Mouse (Mus musculus): ENCODE data around the gene Flvcr1. TPM values are rescaled to one million over a fixed set of nuclear protein-coding genes. Genes with fewer than 3 reads are reported as not detected.

Flvcr1 gene
- polyA plus RNA-seq, 1 experiment from 2014 or later: 3.5 TPM

DNA sequence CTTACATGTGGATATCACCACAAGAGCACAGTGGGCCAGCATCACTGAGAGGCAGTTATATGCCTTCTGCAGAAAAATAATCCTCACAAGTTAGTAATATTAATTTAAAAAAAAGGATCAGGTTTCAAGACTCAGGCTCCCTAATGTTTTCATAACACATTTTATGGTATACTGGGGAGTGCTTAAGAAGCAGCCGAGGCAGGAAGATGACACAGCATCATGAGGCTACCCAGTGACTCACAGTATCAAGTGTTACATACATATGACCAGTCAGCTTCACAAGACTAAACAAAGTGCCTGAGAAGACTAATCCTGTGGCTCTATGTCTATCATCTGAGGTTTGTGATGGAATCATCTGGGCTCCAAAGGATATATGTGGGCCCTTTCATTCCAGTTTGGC lies 27.9 kb downstream of the Flvcr1 start:
- Histone ChIP-seq H3K36me3 (ENCODE audit: control insufficient read depth, insufficient read depth, low read length) (no peaks in the 10 kb centered on the region; the same call in 1 of the 2 replicates), H3K27me3 (ENCODE audit: control insufficient read depth, insufficient read depth, low read length) (no peaks in the 10 kb centered on the region), H3K4me1 (ENCODE audit: control insufficient read depth in 2 of 2, insufficient read depth in 2 of 2, low read length in 2 of 2) (peaks cover 4 to 6% of the 10 kb centered on the region in 2 experiments; a peak in 2 of 4 replicates), H3K4me3 (ENCODE audit: control insufficient read depth in 1 of 2, insufficient read depth in 1 of 2, low read depth in 1 of 2, low read length in 2 of 2) (no peak overlapping the region), H3K27ac (replicated peaks in 1 of 2; ENCODE audit: control insufficient read depth in 1 of 2, insufficient read depth in 1 of 2, low read depth in 2 of 2, low read length in 2 of 2) (no peak overlapping the region), H3K9ac (ENCODE audit: low read length) (no peak overlapping the region), H3K4me2 (ENCODE audit: low read length) (no peak overlapping the region), H3K9me3 (ENCODE audit: control insufficient read depth, low read length) (peaks cover 5% of the 10 kb centered on the region)
- ATAC-seq (ENCODE audit: insufficient number of reproducible peaks, insufficient read depth, low FRiP score, low read depth): no peak
- WGBS: 84% methylated on average over 1 of the region's 1 CpGs

GRCm38 (mm10) chr1:190996346-190996877 lies 29.5 kb downstream of the Flvcr1 start:
- ATAC-seq (ENCODE audit: insufficient number of reproducible peaks, insufficient read depth, low FRiP score, low read depth): no peak
- H3K4me2 ChIP-seq (ENCODE audit: low read length): no peak overlapping the region
- no peak overlapping the region for H3K9ac ChIP-seq (ENCODE audit: low read length)
- peaks cover 4 to 6% of the 10 kb centered on the region in 2 experiments; a peak in 2 of 4 replicates for H3K4me1 ChIP-seq (ENCODE audit: control insufficient read depth in 2 of 2, insufficient read depth in 2 of 2, low read length in 2 of 2)
- WGBS: 73% methylated on average over 6 of the region's 6 CpGs
- peaks cover 5% of the 10 kb centered on the region for H3K9me3 ChIP-seq (ENCODE audit: control insufficient read depth, low read length)
- no peak overlapping the region for H3K27ac ChIP-seq (replicated peaks in 1 of 2; ENCODE audit: control insufficient read depth in 1 of 2, insufficient read depth in 1 of 2, low read depth in 2 of 2, low read length in 2 of 2)
- H3K4me3 ChIP-seq (ENCODE audit: control insufficient read depth in 1 of 2, insufficient read depth in 1 of 2, low read depth in 1 of 2, low read length in 2 of 2): no peak overlapping the region
- H3K36me3 ChIP-seq (ENCODE audit: control insufficient read depth, insufficient read depth, low read length): no peaks in the 10 kb centered on the region
- H3K27me3 ChIP-seq (ENCODE audit: control insufficient read depth, insufficient read depth, low read length): no peaks in the 10 kb centered on the region

- Histone ChIP-seq H3K9me3 (ENCODE audit: control insufficient read depth, low read length) (peaks cover 5% of the 10 kb centered on the region), H3K4me2 (ENCODE audit: low read length) (no peak overlapping the region), H3K36me3 (ENCODE audit: control insufficient read depth, insufficient read depth, low read length) (no peaks in the 10 kb centered on the region), H3K9ac (ENCODE audit: low read length) (no peak overlapping the region), H3K27ac (replicated peaks in 1 of 2; ENCODE audit: control insufficient read depth in 1 of 2, insufficient read depth in 1 of 2, low read depth in 2 of 2, low read length in 2 of 2) (no peak overlapping the region), H3K4me3 (ENCODE audit: control insufficient read depth in 1 of 2, insufficient read depth in 1 of 2, low read depth in 1 of 2, low read length in 2 of 2) (no peak overlapping the region), H3K27me3 (ENCODE audit: control insufficient read depth, insufficient read depth, low read length) (no peaks in the 10 kb centered on the region), H3K4me1 (ENCODE audit: control insufficient read depth in 2 of 2, insufficient read depth in 2 of 2, low read length in 2 of 2) (peaks cover 4 to 6% of the 10 kb centered on the region in 2 experiments; a peak in 2 of 4 replicates)
- 33% methylated on average over 7 of the region's 7 CpGs for WGBS
- 0 out of 2 replicates have a peak, but pooled peaks have one; percentile 13 for ATAC-seq (ENCODE audit: insufficient number of reproducible peaks, insufficient read depth, low FRiP score, low read depth)
Observed at GRCm38 (mm10) chr1:190995548-190995947, 30.4 kb downstream of the Flvcr1 start.

GRCm38 (mm10) chr1:190989437-190990082 lies 36.4 kb downstream of the Flvcr1 start:
- WGBS: 81% methylated on average over 9 of the region's 9 CpGs
- no peak for ATAC-seq (ENCODE audit: insufficient number of reproducible peaks, insufficient read depth, low FRiP score, low read depth)
- H3K4me2 ChIP-seq (ENCODE audit: low read length): no peak overlapping the region
- H3K9ac ChIP-seq (ENCODE audit: low read length): no peak overlapping the region
- no peaks in the 10 kb centered on the region for H3K9me3 ChIP-seq (ENCODE audit: control insufficient read depth, low read length)
- no peaks in the 10 kb centered on the region for H3K36me3 ChIP-seq (ENCODE audit: control insufficient read depth, insufficient read depth, low read length)
- H3K4me1 ChIP-seq (ENCODE audit: control insufficient read depth in 2 of 2, insufficient read depth in 2 of 2, low read length in 2 of 2): no peaks in the 10 kb centered on the region
- H3K4me3 ChIP-seq (ENCODE audit: control insufficient read depth in 1 of 2, insufficient read depth in 1 of 2, low read depth in 1 of 2, low read length in 2 of 2): no peak overlapping the region
- no peak overlapping the region for H3K27ac ChIP-seq (replicated peaks in 1 of 2; ENCODE audit: control insufficient read depth in 1 of 2, insufficient read depth in 1 of 2, low read depth in 2 of 2, low read length in 2 of 2)
- H3K27me3 ChIP-seq (ENCODE audit: control insufficient read depth, insufficient read depth, low read length): no peaks in the 10 kb centered on the region

DNA sequence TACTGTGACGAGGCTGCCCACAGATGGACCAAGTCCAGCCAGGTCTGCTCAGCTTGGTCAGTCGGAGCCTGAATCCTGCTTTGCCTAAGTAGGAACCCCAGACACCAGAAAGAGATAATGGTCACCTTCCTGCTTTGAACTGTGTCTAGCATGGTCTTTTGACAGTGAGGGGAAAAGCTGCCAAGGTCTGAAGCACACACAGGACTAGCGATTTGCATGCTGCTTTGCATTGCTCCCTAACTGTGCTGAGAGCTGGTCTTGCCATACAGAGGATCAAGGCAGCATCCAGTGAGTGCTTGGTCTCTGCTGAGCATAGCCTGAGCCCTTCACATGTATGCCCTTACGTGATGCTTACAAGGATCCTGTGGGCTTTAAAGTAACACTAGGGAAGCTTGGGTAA lies 44.5 kb downstream of the Flvcr1 start:
- H3K27ac ChIP-seq (replicated peaks in 1 of 2; ENCODE audit: control insufficient read depth in 1 of 2, insufficient read depth in 1 of 2, low read depth in 2 of 2, low read length in 2 of 2): no peak overlapping the region
- no peaks in the 10 kb centered on the region for H3K9me3 ChIP-seq (ENCODE audit: control insufficient read depth, low read length)
- H3K4me2 ChIP-seq (ENCODE audit: low read length): no peak overlapping the region
- H3K9ac ChIP-seq (ENCODE audit: low read length): no peak overlapping the region
- ATAC-seq (ENCODE audit: insufficient number of reproducible peaks, insufficient read depth, low FRiP score, low read depth): no peak
- 72% methylated on average over 4 of the region's 4 CpGs for WGBS
- H3K4me1 ChIP-seq (ENCODE audit: control insufficient read depth in 2 of 2, insufficient read depth in 2 of 2, low read length in 2 of 2): peaks cover 9 to 16% of the 10 kb centered on the region in 2 experiments; a peak in 3 of 4 replicates
- no peaks in the 10 kb centered on the region for H3K36me3 ChIP-seq (ENCODE audit: control insufficient read depth, insufficient read depth, low read length)
- no peaks in the 10 kb centered on the region for H3K27me3 ChIP-seq (ENCODE audit: control insufficient read depth, insufficient read depth, low read length)
- H3K4me3 ChIP-seq (ENCODE audit: control insufficient read depth in 1 of 2, insufficient read depth in 1 of 2, low read depth in 1 of 2, low read length in 2 of 2): no peak overlapping the region

GRCm38 (mm10) chr1:190980470-190980869 lies 45.5 kb downstream of the Flvcr1 start:
- H3K4me2 ChIP-seq (ENCODE audit: low read length): no peak overlapping the region
- no peaks in the 10 kb centered on the region for H3K9me3 ChIP-seq (ENCODE audit: control insufficient read depth, low read length)
- no peak overlapping the region for H3K27ac ChIP-seq (replicated peaks in 1 of 2; ENCODE audit: control insufficient read depth in 1 of 2, insufficient read depth in 1 of 2, low read depth in 2 of 2, low read length in 2 of 2)
- no peak overlapping the region for H3K9ac ChIP-seq (ENCODE audit: low read length)
- H3K36me3 ChIP-seq (ENCODE audit: control insufficient read depth, insufficient read depth, low read length): peaks cover 6% of the 10 kb centered on the region
- H3K4me3 ChIP-seq (ENCODE audit: control insufficient read depth in 1 of 2, insufficient read depth in 1 of 2, low read depth in 1 of 2, low read length in 2 of 2): no peak overlapping the region
- no peaks in the 10 kb centered on the region for H3K27me3 ChIP-seq (ENCODE audit: control insufficient read depth, insufficient read depth, low read length)
- 94% methylated on average over 1 of the region's 1 CpGs for WGBS
- peaks cover 9 to 25% of the 10 kb centered on the region in 2 experiments; a peak in 3 of 4 replicates for H3K4me1 ChIP-seq (ENCODE audit: control insufficient read depth in 2 of 2, insufficient read depth in 2 of 2, low read length in 2 of 2)
- ATAC-seq (ENCODE audit: insufficient number of reproducible peaks, insufficient read depth, low FRiP score, low read depth): no peak

DNA sequence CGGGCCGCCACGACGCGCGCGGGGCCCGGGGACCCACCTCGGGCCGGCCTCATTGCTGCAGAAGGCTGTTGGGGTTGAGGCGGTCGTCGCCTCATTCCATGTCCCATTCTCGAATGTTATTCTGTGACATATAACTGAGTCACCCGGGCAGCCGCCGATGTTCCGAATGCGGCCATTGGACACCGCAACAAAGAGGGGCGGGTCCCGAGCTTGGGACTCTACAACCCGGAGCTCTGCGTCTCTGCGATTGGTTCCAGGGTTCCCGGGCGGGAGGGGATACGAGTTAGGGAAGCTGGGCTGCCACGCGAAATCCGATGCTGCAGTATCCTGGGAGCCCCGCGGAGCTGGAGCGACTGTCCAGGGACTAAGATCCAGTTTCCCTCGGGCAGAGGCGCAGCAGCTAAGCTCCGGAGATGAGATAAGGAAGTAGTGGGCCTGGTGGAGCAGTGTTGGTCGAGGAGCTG lies 46.8 kb downstream of the Flvcr1 start, which contains the start of gene Vash2:
Vash2 (minus strand) TSS at position 197 of the 464 bp plus-strand sequence.
- ATAC-seq (ENCODE audit: insufficient number of reproducible peaks, insufficient read depth, low FRiP score, low read depth): peak; percentile 90
- H3K9ac ChIP-seq (ENCODE audit: low read length): peak within 1 kb of the TSS; percentile 96
- H3K27me3 ChIP-seq (ENCODE audit: control insufficient read depth, insufficient read depth, low read length): no peaks in the 10 kb centered on the region
- under 1% methylated on average over 34 of the region's 38 CpGs for WGBS
- H3K27ac ChIP-seq (replicated peaks in 1 of 2; ENCODE audit: control insufficient read depth in 1 of 2, insufficient read depth in 1 of 2, low read depth in 2 of 2, low read length in 2 of 2): peak within 1 kb of the TSS; percentile 88 to 93
- H3K4me3 ChIP-seq (ENCODE audit: control insufficient read depth in 1 of 2, insufficient read depth in 1 of 2, low read depth in 1 of 2, low read length in 2 of 2): peak within 1 kb of the TSS; percentile 78
- H3K4me1 ChIP-seq (ENCODE audit: control insufficient read depth in 2 of 2, insufficient read depth in 2 of 2, low read length in 2 of 2): peaks cover 14 to 37% of the 10 kb centered on the region in 2 experiments; a peak in 3 of 4 replicates
- H3K4me2 ChIP-seq (ENCODE audit: low read length): peak within 1 kb of the TSS; percentile 96
- H3K36me3 ChIP-seq (ENCODE audit: control insufficient read depth, insufficient read depth, low read length): peaks cover 20% of the 10 kb centered on the region
- no peaks in the 10 kb centered on the region for H3K9me3 ChIP-seq (ENCODE audit: control insufficient read depth, low read length)
